Comparison of ENCODE assay signal across 29 mouse cellular contexts in the genomic region with DNA sequence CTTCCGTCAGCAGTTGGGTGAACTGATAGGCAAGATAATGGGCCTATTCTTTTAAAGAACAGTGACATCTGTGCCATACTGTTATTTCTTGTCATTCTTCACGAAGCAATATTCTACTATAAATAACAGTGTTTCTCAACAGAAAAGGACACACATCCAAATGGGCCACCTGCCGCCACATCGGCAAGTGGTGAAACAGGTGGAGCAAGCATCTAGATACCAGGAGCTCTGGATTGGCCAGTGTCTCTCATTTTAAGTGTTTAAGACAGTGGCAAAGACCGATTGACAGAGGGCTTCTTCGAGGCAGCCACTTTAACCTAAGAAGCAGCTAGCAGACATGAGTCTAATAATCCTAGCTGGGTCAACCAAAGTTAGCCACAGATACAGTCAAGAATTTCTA. TPM values are rescaled to one million over a fixed set of nuclear protein-coding genes. Genes with fewer than 3 reads are reported as not detected.
DNase-seq lines count a peak whose midpoint lies in the region; ATAC-seq and TF ChIP-seq lines count a peak whose summit lies in the region.
"Had no signal": no experiment of that assay in that cellular context is flagged by ENCODE, and none has a peak within 500 bp of the region (broad histone marks: within the 10 kb centered on the region; RNA-seq: fewer than 3 reads in every experiment).

No protein-coding gene starts in this region.

- DNase-seq in liver, embryonic 13.5 days: no peak
- DNase-seq in liver, embryonic 11.5 days (ENCODE audit: low spot score): no peak
- DNase-seq in MEL (ENCODE audit: low read depth, low spot score): no peak
- DNase-seq in gonadal fat pad, adult 2 months (ENCODE audit: low read depth): peak; percentile 47
- no peak for DNase-seq in layer of hippocampus, adult 18-20 months (ENCODE audit: low spot score in 2 of 2)
- no peak for DNase-seq in spleen, postnatal 10 days (ENCODE audit: low spot score in 2 of 2)
- DNase-seq: adrenal gland, adult 2 months; adrenal gland, postnatal 14 days; B cell, adult 2 months; cerebellum, adult 11 months; cerebellum, adult 2 months; cerebellum, adult 9-11 months; cerebellum, postnatal 25 days; forebrain, postnatal 0 days; gastrocnemius, adult 2 months; gastrocnemius, postnatal 14 days; heart, adult 2 months; heart, postnatal 14 days; heart, postnatal 4 days had no signal

- H3ac ChIP-seq in myocyte (ENCODE audit: control insufficient read depth, insufficient read length): no peak overlapping the region

- peaks cover 26% of the 10 kb centered on the region for H3K36me3 ChIP-seq in liver, embryonic 13.5 days
- no peaks in the 10 kb centered on the region for H3K36me3 ChIP-seq in liver, embryonic 11.5 days (ENCODE audit: control insufficient read depth, insufficient read depth, low read length)
- H3K36me3 ChIP-seq in MEL (ENCODE audit: control insufficient read depth in 1 of 2, insufficient read depth in 2 of 2, low read length in 2 of 2) (peaks cover 0 to 10% of the 10 kb centered on the region in 2 experiments; a peak in 2 of 4 replicates), myocyte (ENCODE audit: control insufficient read depth, insufficient read depth) (no peaks in the 10 kb centered on the region)
- H3K36me3 ChIP-seq: embryonic facial prominence, embryonic 12.5 days; embryonic facial prominence, embryonic 15.5 days; heart, embryonic 10.5 days; heart, embryonic 13.5 days had no signal

- no peak for TF ChIP-seq EP300 in MEL (IDR thresholded peaks at IDR 0.05; ENCODE audit: low read depth in 1 of 2, low read length in 2 of 2)

- H3K4me3 ChIP-seq in liver, embryonic 13.5 days (replicated peaks): no peak overlapping the region
- H3K4me3 ChIP-seq in liver, embryonic 11.5 days (ENCODE audit: low read depth, low read length): no peak overlapping the region
- H3K4me3 ChIP-seq in MEL (ENCODE audit: control insufficient read depth in 1 of 2, insufficient read depth in 1 of 2, low read depth in 2 of 2, low read length in 2 of 2) (no peak overlapping the region), myocyte (no peak overlapping the region)
- H3K4me3 ChIP-seq: embryonic facial prominence, embryonic 12.5 days; embryonic facial prominence, embryonic 15.5 days; gastrocnemius, adult 2 months; heart, adult 2 months; heart, embryonic 10.5 days; heart, embryonic 13.5 days had no signal

- no peaks in the 10 kb centered on the region for H3K9me3 ChIP-seq in liver, embryonic 13.5 days (replicated peaks)
- H3K9me3 ChIP-seq in liver, embryonic 11.5 days (ENCODE audit: control insufficient read depth, low read length): no peaks in the 10 kb centered on the region
- no peaks in the 10 kb centered on the region for H3K9me3 ChIP-seq in MEL (replicated peaks; ENCODE audit: insufficient read depth, low read length)
- H3K9me3 ChIP-seq: embryonic facial prominence, embryonic 12.5 days; embryonic facial prominence, embryonic 15.5 days; G1E; heart, embryonic 10.5 days; heart, embryonic 13.5 days had no signal

- TF ChIP-seq RAD21 in MEL (IDR thresholded peaks at IDR 0.05; ENCODE audit: low read depth, low read length): no peak

- H3K4me1 ChIP-seq in liver, embryonic 13.5 days (replicated peaks): peaks cover 66% of the 10 kb centered on the region
- H3K4me1 ChIP-seq in liver, embryonic 11.5 days (replicated peaks; ENCODE audit: control insufficient read depth, insufficient read depth, low read length): peaks cover 33% of the 10 kb centered on the region
- H3K4me1 ChIP-seq in MEL (ENCODE audit: control insufficient read depth in 1 of 2, insufficient read depth in 2 of 2, low read length in 2 of 2): peaks cover 4 to 18% of the 10 kb centered on the region in 2 experiments

- H3K4me2 ChIP-seq in liver, embryonic 13.5 days: no peak overlapping the region
- no peak overlapping the region for H3K4me2 ChIP-seq in liver, embryonic 11.5 days
- no peak overlapping the region for H3K4me2 ChIP-seq in myocyte (ENCODE audit: low read depth)
- H3K4me2 ChIP-seq: embryonic facial prominence, embryonic 12.5 days; embryonic facial prominence, embryonic 15.5 days; heart, embryonic 13.5 days; hindbrain, embryonic 14.5 days had no signal

- no peak for ATAC-seq in liver, embryonic 13.5 days (ENCODE audit: low read depth)
- no peak for ATAC-seq in liver, embryonic 11.5 days (replicated peaks; ENCODE audit: low FRiP score)
- ATAC-seq: forebrain, embryonic 14.5 days; forebrain, postnatal 0 days; hindbrain, postnatal 0 days had no signal

- H3K79me2 ChIP-seq in MEL (ENCODE audit: control insufficient read depth, insufficient read depth, low read length, poor library complexity) (no peaks in the 10 kb centered on the region), myocyte (ENCODE audit: control insufficient read depth, insufficient read depth) (peaks cover 10% of the 10 kb centered on the region)

- no peak for TF ChIP-seq CTCF in MEL (IDR thresholded peaks at IDR 0.05 in 2 of 3, conservative IDR thresholded peaks at IDR 0.05 in 1 of 3; ENCODE audit: control insufficient read depth in 1 of 3, insufficient read depth in 1 of 3, low read depth in 2 of 3, low read length in 3 of 3, poor library complexity in 1 of 3, severe bottlenecking in 1 of 3)

- H3K27ac ChIP-seq in liver, embryonic 13.5 days: peak overlapping the region; percentile 83
- no peak overlapping the region for H3K27ac ChIP-seq in liver, embryonic 11.5 days (ENCODE audit: low read depth, low read length)
- no peak overlapping the region for H3K27ac ChIP-seq in MEL (ENCODE audit: control insufficient read depth, low read depth, low read length)
- H3K27ac ChIP-seq: embryonic facial prominence, embryonic 12.5 days; embryonic facial prominence, embryonic 15.5 days; gastrocnemius, adult 2 months; heart, adult 2 months; heart, embryonic 10.5 days; heart, embryonic 13.5 days; hindbrain, embryonic 14.5 days; hindbrain, postnatal 0 days had no signal

- 58% methylated on average over 6 of the region's 6 CpGs for WGBS in liver, embryonic 13.5 days (ENCODE audit: insufficient replicate concordance)
- 78% methylated on average over 6 of the region's 6 CpGs for WGBS in liver, embryonic 11.5 days

- no peak overlapping the region for H3K9ac ChIP-seq in liver, embryonic 13.5 days
- no peak overlapping the region for H3K9ac ChIP-seq in liver, embryonic 11.5 days (ENCODE audit: low read depth, low read length)
- no peak overlapping the region for H3K9ac ChIP-seq in MEL (ENCODE audit: control insufficient read depth, low read depth, low read length, poor library complexity, severe bottlenecking)
- H3K9ac ChIP-seq: embryonic facial prominence, embryonic 12.5 days; embryonic facial prominence, embryonic 15.5 days; forebrain, postnatal 0 days; heart, embryonic 13.5 days; hindbrain, embryonic 14.5 days had no signal

- no peaks in the 10 kb centered on the region for H3K27me3 ChIP-seq in liver, embryonic 13.5 days
- H3K27me3 ChIP-seq in liver, embryonic 11.5 days (replicated peaks; ENCODE audit: control insufficient read depth, insufficient read depth, low read length): no peaks in the 10 kb centered on the region
- H3K27me3 ChIP-seq in MEL (ENCODE audit: control insufficient read depth in 1 of 2, insufficient read depth in 2 of 2, low read length in 2 of 2): no peaks in the 10 kb centered on the region
- H3K27me3 ChIP-seq in myocyte (ENCODE audit: control insufficient read depth, insufficient read depth, insufficient read length): no peaks in the 10 kb centered on the region
- H3K27me3 ChIP-seq: CH12.LX; embryonic facial prominence, embryonic 12.5 days; embryonic facial prominence, embryonic 15.5 days; heart, embryonic 13.5 days had no signal

- no peak for TF ChIP-seq POLR2A in MEL (IDR thresholded peaks at IDR 0.05; ENCODE audit: control insufficient read depth in 1 of 2, insufficient read depth in 1 of 2, low read depth in 1 of 2, low read length in 2 of 2, poor library complexity in 1 of 2)
- TF ChIP-seq POLR2A in myocyte (IDR thresholded peaks at IDR 0.05; ENCODE audit: insufficient read length, low read depth): no peak

TF ChIP-seq in MEL, 35 proteins besides CTCF, POLR2A, EP300 and RAD21:
- TF ChIP-seq ZC3H11A (IDR thresholded peaks at IDR 0.05; ENCODE audit: low read depth, low read length) (no peak), GATA1 (IDR thresholded peaks at IDR 0.05; ENCODE audit: low read depth, low read length) (0 out of 2 replicates have a peak, but pooled peaks have one; percentile 29), MAX (IDR thresholded peaks at IDR 0.05; ENCODE audit: low read length) (no peak), GABPA (IDR thresholded peaks at IDR 0.05; ENCODE audit: low read depth, low read length) (no peak), TAL1 (IDR thresholded peaks at IDR 0.05; ENCODE audit: low read length) (no peak), ZKSCAN1 (IDR thresholded peaks at IDR 0.05; ENCODE audit: low read depth, low read length) (no peak)

TF ChIP-seq in myocyte, 11 proteins besides CTCF, POLR2A, EP300 and RAD21:
- TF ChIP-seq POLR2AphosphoS2 (IDR thresholded peaks at IDR 0.05; ENCODE audit: insufficient read length, low read depth): no peak
- no peak for TF ChIP-seq SRF (IDR thresholded peaks at IDR 0.05; ENCODE audit: control insufficient read depth, insufficient read length, low read depth)
- TF ChIP-seq USF1 (IDR thresholded peaks at IDR 0.05; ENCODE audit: low read depth): no peak
- TF ChIP-seq TCF12 (IDR thresholded peaks at IDR 0.05; ENCODE audit: insufficient read depth, poor library complexity, severe bottlenecking): peak; percentile 74
- TF ChIP-seq TCF3 (IDR thresholded peaks at IDR 0.05; ENCODE audit: insufficient read length, low read depth): peak; percentile 50
- no peak for TF ChIP-seq REST (IDR thresholded peaks at IDR 0.05; ENCODE audit: insufficient read depth, insufficient read length)
- no peak for TF ChIP-seq E2F4 (IDR thresholded peaks at IDR 0.05; ENCODE audit: insufficient read depth)
- TF ChIP-seq MYOD1 (IDR thresholded peaks at IDR 0.05; ENCODE audit: control insufficient read depth in 1 of 3, insufficient read length in 2 of 3, low read depth in 2 of 3): peak in 2 of 3 experiments; percentile 69 to 74
- peak in 1 of 3 experiments; percentile 74 for TF ChIP-seq MYOG (IDR thresholded peaks at IDR 0.05; ENCODE audit: control insufficient read depth in 1 of 3, insufficient read depth in 1 of 3, insufficient read length in 2 of 3, low read depth in 2 of 3)
- TF ChIP-seq CEBPB (IDR thresholded peaks at IDR 0.05; ENCODE audit: insufficient read depth, poor library complexity, severe bottlenecking): no peak
- no peak for TF ChIP-seq MAX (IDR thresholded peaks at IDR 0.05; ENCODE audit: low read depth)
TF ChIP-seq in myocyte: peak in this region for 4.

RNA-seq across cellular contexts. Expression of a gene that starts 44.6 kb away (rescaled TPM):
- polyA plus RNA-seq in liver, embryonic 13.5 days (2015; fragmentation: Nextera tagmentation; extraction: Ambion mirVana): 79.3 and 94.6 TPM in 2 replicates
- 103 and 123 TPM in 2 replicates for polyA plus RNA-seq in liver, embryonic 11.5 days (2014; fragmentation: Nextera tagmentation; extraction: Ambion mirVana)
- 15.2 and 15.7 TPM in 2 replicates for total RNA-seq in MEL (2012; rRNA removed)
- 100 to 1,000 TPM in 1 of 2 experiments, 10 to 100 TPM in 1; 34.1 to 154 TPM for polyA plus RNA-seq in MEL (2012; ENCODE audit: insufficient read depth in 1 of 2, insufficient read length in 2 of 2, low read depth in 1 of 2, low replicate concordance in 2 of 2, missing spikeins in 1 of 2)
- polyA plus RNA-seq in gonadal fat pad, adult 2 months (2012; rRNA removed): 57.1 and 70.8 TPM in 2 replicates
- 16.2 TPM for polyA plus RNA-seq in myocyte (2012; fragmentation: generic; extraction: Trizol)
- total RNA-seq in layer of hippocampus, adult 18-20 months (2021): 10 to 100 TPM; 30.7 to 33.6 TPM
